Mouse (Mus musculus): Measurements from ENCODE around the gene Srrm3. TPM values are rescaled to one million over a fixed set of nuclear protein-coding genes. Genes with fewer than 3 reads are reported as not detected.

Srrm3 gene
- polyA plus RNA-seq, 1 experiment, result 0.17 TPM

GRCm38 (mm10) chr5:135900701-135901100 is 94.0 kb downstream of the Srrm3 start:
- WGBS, result 85% methylated on average over 3 of the region's 3 CpGs
- no peak for DNase-seq (ENCODE audit: low read depth, low spot score)

GRCm38 (mm10) chr5:135901354-135902095 is 94.8 kb downstream of the Srrm3 start:
- WGBS, result 61% methylated on average over 6 of the region's 6 CpGs
- no peak for DNase-seq (ENCODE audit: low read depth, low spot score)

GRCm38 (mm10) chr5:135903058-135903457 is 96.4 kb downstream of the Srrm3 start:
- WGBS, result 45% methylated on average over 7 of the region's 7 CpGs
- DNase-seq (ENCODE audit: low read depth, low spot score), result no peak

GRCm38 (mm10) chr5:135903551-135904151 is 97.0 kb downstream of the Srrm3 start:
- 2% methylated on average over 30 of the region's 30 CpGs for WGBS
- peak; percentile 67 for DNase-seq (ENCODE audit: low read depth, low spot score)

- no peak for DNase-seq (ENCODE audit: low read depth, low spot score)
- 69% methylated on average over 5 of the region's 5 CpGs for WGBS
These were observed 97.6 kb downstream of the Srrm3 start for GRCm38 (mm10) chr5:135904259-135904658.

- no peak for DNase-seq (ENCODE audit: low read depth, low spot score)
- WGBS, result 58% methylated on average over 8 of the region's 8 CpGs
These were observed 98.9 kb downstream of the Srrm3 start for GRCm38 (mm10) chr5:135905320-135906225.

- WGBS, result 63% methylated on average over 4 of the region's 4 CpGs
These were observed 100.2 kb downstream of the Srrm3 start for GRCm38 (mm10) chr5:135906846-135907245.

GRCm38 (mm10) chr5:135907256-135907655 is 100.6 kb downstream of the Srrm3 start:
- 64% methylated on average over 13 of the region's 13 CpGs for WGBS
- DNase-seq (ENCODE audit: low read depth, low spot score), result no peak

More at GRCm38 (mm10) chr5:135906846-135907245, 100.2 kb downstream of the Srrm3 start:
- no peak for DNase-seq (ENCODE audit: low read depth, low spot score)

- DNase-seq (ENCODE audit: low read depth, low spot score), result no peak
- WGBS, result 78% methylated on average over 12 of the region's 12 CpGs
These were observed 101.5 kb downstream of the Srrm3 start for GRCm38 (mm10) chr5:135908185-135908584.

GRCm38 (mm10) chr5:135908989-135909388 is 102.3 kb downstream of the Srrm3 start:
- DNase-seq (ENCODE audit: low read depth, low spot score), result no peak
- 92% methylated on average over 16 of the region's 16 CpGs for WGBS

GRCm38 (mm10) chr5:135909646-135910045 is 103.0 kb downstream of the Srrm3 start:
- WGBS, result 84% methylated on average over 10 of the region's 10 CpGs
- DNase-seq (ENCODE audit: low read depth, low spot score), result no peak

- DNase-seq (ENCODE audit: low read depth, low spot score), result no peak
- WGBS, result 89% methylated on average over 25 of the region's 25 CpGs
These were observed 104.1 kb downstream of the Srrm3 start for GRCm38 (mm10) chr5:135910813-135911212.

- DNase-seq (ENCODE audit: low read depth, low spot score), result no peak
- 80% methylated on average over 11 of the region's 11 CpGs for WGBS
These were observed 105.0 kb downstream of the Srrm3 start for GRCm38 (mm10) chr5:135911633-135912220.

GRCm38 (mm10) chr5:135913201-135913600 is 106.5 kb downstream of the Srrm3 start:
- no peak for DNase-seq (ENCODE audit: low read depth, low spot score)
- 60% methylated on average over 5 of the region's 5 CpGs for WGBS

GRCm38 (mm10) chr5:135914156-135914555 is 107.5 kb downstream of the Srrm3 start:
- 60% methylated on average over 6 of the region's 6 CpGs for WGBS
- no peak for DNase-seq (ENCODE audit: low read depth, low spot score)

GRCm38 (mm10) chr5:135916051-135916565 is 109.4 kb downstream of the Srrm3 start:
- no peak for DNase-seq (ENCODE audit: low read depth, low spot score)
- whole genome bisulfite sequencing, result 57% methylated on average over 6 of the region's 6 CpGs

- WGBS, result 89% methylated on average over 3 of the region's 3 CpGs
- DNase-seq (ENCODE audit: low read depth, low spot score), result no peak
These were observed 109.9 kb downstream of the Srrm3 start for GRCm38 (mm10) chr5:135916601-135917000.

- WGBS, result 86% methylated on average over 8 of the region's 8 CpGs
- DNase-seq (ENCODE audit: low read depth, low spot score), result no peak
These were observed 110.8 kb downstream of the Srrm3 start for GRCm38 (mm10) chr5:135917327-135918058.

GRCm38 (mm10) chr5:135918059-135918437 is 111.4 kb downstream of the Srrm3 start:
- no peak for DNase-seq (ENCODE audit: low read depth, low spot score)
- 81% methylated on average over 5 of the region's 5 CpGs for WGBS
